Mouse (Mus musculus) CH12.LX (cell line): ENCODE data around the gene Vps37b. TPM values are rescaled to one million over a fixed set of nuclear protein-coding genes. Genes with fewer than 3 reads are reported as not detected.

Source experiments
- DNase-seq: peaks from one replicate; pipeline ENCODE4 v3.0.0-alpha.2; 2013; ENCODE audit errors: extremely low read depth
- H3K27ac ChIP-seq: 2 replicates; pipeline ENCODE4 v1.5.1; 2012; ENCODE audit warnings: low read depth, mild to moderate bottlenecking, control low read depth, moderate library complexity; ENCODE audit not compliant: insufficient read depth
- H3K27me3 ChIP-seq: replicated peaks from 2 replicates; pipeline ENCODE3; 2012; ENCODE audit warnings: inconsistent platforms
- H3K36me3 ChIP-seq, 2 experiments: replicated peaks in 1 of 2; 2 replicates each; pipeline versions ENCODE3 to v1.6.1; 2012; ENCODE audit warnings: inconsistent platforms in 1 of 2, low read length in 1 of 2, mild to moderate bottlenecking in 1 of 2, mixed read lengths in 1 of 2, moderate library complexity in 1 of 2; ENCODE audit not compliant: control insufficient read depth in 1 of 2, insufficient read depth in 1 of 2
- H3K4me1 ChIP-seq, 2 experiments: 2 replicates each; pipeline ENCODE4 v1.6.1; 2012; ENCODE audit warnings: inconsistent platforms in 1 of 2, moderate library complexity in 1 of 2; ENCODE audit not compliant: insufficient read depth in 2 of 2, control insufficient read depth in 1 of 2
- H3K4me2 ChIP-seq: 2 replicates; pipeline ENCODE4 v1.6.1; 2012; ENCODE audit warnings: low read depth, mild to moderate bottlenecking, control low read depth; ENCODE audit not compliant: poor library complexity, insufficient read depth, severe bottlenecking
- H3K4me3 ChIP-seq, 3 experiments: fragments of 150-350 bp in 1 of 3; sonication (generic) in 1 of 3; replicated peaks in 1 of 3; 2 replicates each; pipeline versions ENCODE3 to v1.5.1; 2011 to 2012; ENCODE audit warnings: low read depth in 2 of 3, low read length in 2 of 3, mild to moderate bottlenecking in 2 of 3, moderate library complexity in 2 of 3, control low read depth in 1 of 3, improper control_type of control experiment in 1 of 3, inconsistent platforms in 1 of 3, mixed read lengths in 1 of 3; ENCODE audit not compliant: poor library complexity in 1 of 3
- H3K79me2 ChIP-seq: replicated peaks from 2 replicates; pipeline ENCODE4 v1.6.1; 2012; ENCODE audit warnings: mild to moderate bottlenecking, moderate library complexity; ENCODE audit not compliant: control insufficient read depth, poor library complexity, insufficient read depth, severe bottlenecking; ENCODE audit errors: extremely low read depth
- H3K9ac ChIP-seq: 2 replicates; pipeline ENCODE4 v1.6.1; 2012; ENCODE audit warnings: low read depth, mild to moderate bottlenecking, control low read depth, moderate library complexity; ENCODE audit not compliant: insufficient read depth
- H3K9me3 ChIP-seq: replicated peaks from 2 replicates; pipeline ENCODE3; 2012; ENCODE audit warnings: low read length, inconsistent platforms, mixed read lengths
- BHLHE40 ChIP-seq: IDR thresholded peaks from 2 replicates; pipeline ENCODE4 v1.6.1; 2011; ENCODE audit warnings: mild to moderate bottlenecking, low read depth, low read length, improper control_type of control experiment
- CHD1 ChIP-seq: IDR thresholded peaks from 2 replicates; pipeline ENCODE4 v1.6.1; 2012; ENCODE audit warnings: low read depth, low read length, improper control_type of control experiment, inconsistent platforms
- EP300 ChIP-seq: IDR thresholded peaks from 2 replicates; pipeline ENCODE4 v1.6.1; 2011; ENCODE audit warnings: low read length, improper control_type of control experiment
- JUND ChIP-seq: conservative IDR thresholded peaks from 2 replicates; pipeline ENCODE4 v1.6.1; 2011; ENCODE audit warnings: low read depth, low read length, improper control_type of control experiment
- KAT2A ChIP-seq: IDR thresholded peaks from 2 replicates; pipeline ENCODE4 v1.6.1; 2012; ENCODE audit warnings: low read length, improper control_type of control experiment, inconsistent platforms; ENCODE audit not compliant: insufficient replicate concordance
- MAZ ChIP-seq: IDR thresholded peaks from 2 replicates; pipeline ENCODE4 v1.6.1; 2012; ENCODE audit warnings: low read depth, mild to moderate bottlenecking, inconsistent platforms, low read length, improper control_type of control experiment, moderate library complexity
- MYC ChIP-seq: IDR thresholded peaks from 2 replicates; pipeline ENCODE4 v1.6.1; 2011; ENCODE audit warnings: low read depth, mild to moderate bottlenecking, improper control_type of control experiment, low read length
- NELFE ChIP-seq: IDR thresholded peaks from 2 replicates; pipeline ENCODE4 v1.6.1; 2011; ENCODE audit warnings: low read depth, low read length, improper control_type of control experiment
- POLR2A ChIP-seq: IDR thresholded peaks from 2 replicates; pipeline ENCODE4 v1.6.1; 2011; ENCODE audit warnings: low read depth, mild to moderate bottlenecking, improper control_type of control experiment, low read length
- RAD21 ChIP-seq: IDR thresholded peaks from 2 replicates; pipeline ENCODE4 v1.6.1; 2011; ENCODE audit warnings: low read depth, mild to moderate bottlenecking, low read length, improper control_type of control experiment, moderate library complexity
- RCOR1 ChIP-seq: conservative IDR thresholded peaks from 2 replicates; pipeline ENCODE4 v1.6.1; 2012; ENCODE audit warnings: low read depth, mild to moderate bottlenecking, inconsistent platforms, low read length, improper control_type of control experiment
- SIN3A ChIP-seq: IDR thresholded peaks from 2 replicates; pipeline ENCODE4 v1.6.1; 2012; ENCODE audit warnings: low read length, improper control_type of control experiment, inconsistent platforms
- TBP ChIP-seq: conservative IDR thresholded peaks from 2 replicates; pipeline ENCODE4 v1.6.1; 2011; ENCODE audit warnings: low read depth, low read length, improper control_type of control experiment
- UBTF ChIP-seq: IDR thresholded peaks from 2 replicates; pipeline ENCODE4 v1.6.1; 2012; ENCODE audit warnings: low read depth, mild to moderate bottlenecking, inconsistent platforms, low read length, improper control_type of control experiment, moderate library complexity
- USF1 ChIP-seq: IDR thresholded peaks from 2 replicates; pipeline ENCODE4 v1.6.1; 2014; ENCODE audit warnings: low read depth, mild to moderate bottlenecking, inconsistent platforms, low read length, improper control_type of control experiment
- ZNF384 ChIP-seq: IDR thresholded peaks from 2 replicates; pipeline ENCODE4 v1.6.1; 2012; ENCODE audit warnings: low read depth, low read length, improper control_type of control experiment, inconsistent platforms
- dilution Hi-C: fragments of 300-500 bp; cut with MboI; formaldehyde crosslinking; loops from 2 replicates; pipeline ENCODE4 v1.14.3; 2020; ENCODE audit warnings: low sequenced_read_pairs; ENCODE audit not compliant: extremely low pct_unique_long_range_greater_than_20kb, extremely low pct_ligation_motif_present
- in situ Hi-C: fragments of 300-500 bp; cut with MboI; formaldehyde crosslinking; loops from 3 replicates; pipeline ENCODE4 v1.14.3; 2019; ENCODE audit warnings: low sequenced_read_pairs, low pct_ligation_motif_present, low pct_unique_long_range_greater_than_20kb, mixed read lengths
- polyA plus RNA-seq: library from polyadenylated mRNA; unstranded; fragments of >175 nt; gene quantifications from 2 replicates; pipeline ENCODE4 v1.2.1, GENCODE M21; 2012; ENCODE audit warnings: low read depth; ENCODE audit not compliant: insufficient read length
- total RNA-seq, 2 experiments: library from RNA; depleted of rRNA; stranded (reverse); fragments of 300-350 nt in 1 of 2; fragments of >200 nt in 1 of 2; gene quantifications; 2 replicates each; pipeline ENCODE4 v1.2.3; 2012 to 2014

The Vps37b gene
- total and polyA plus RNA-seq, 3 experiments: 8.7 to 23.5 (median 10.2) TPM

- Histone ChIP-seq H3K4me1 (peaks cover 25 to 77% of the 10 kb centered on the region in 2 experiments), H3K79me2 (peaks cover 31% of the 10 kb centered on the region), H3K9ac (no peak overlapping the region), H3K9me3 (no peaks in the 10 kb centered on the region), H3K4me2 (no peak overlapping the region), H3K27ac (no peak overlapping the region), H3K27me3 (no peaks in the 10 kb centered on the region), H3K36me3 (peaks cover 3 to 43% of the 10 kb centered on the region in 2 experiments), H3K4me3 (no peak overlapping the region)
- dilution Hi-C loops (no loop called here), in situ Hi-C loops (no loop called here)
- no peak for TF ChIP-seq EP300
- no peak for TF ChIP-seq ZNF384
- TF ChIP-seq BHLHE40: no peak
- no peak for TF ChIP-seq JUND
- TF ChIP-seq USF1: no peak
- no peak for TF ChIP-seq POLR2A
- TF ChIP-seq KAT2A: no peak
- TF ChIP-seq RAD21: no peak
- TF ChIP-seq RCOR1: no peak
- TF ChIP-seq NELFE: no peak
- TF ChIP-seq MAZ: no peak
- TF ChIP-seq MYC: no peak
- no peak for TF ChIP-seq CHD1
- DNase-seq: no peak
Observed at GRCm38 (mm10) chr5:124026568-124026967, 5.5 kb downstream of the Vps37b start.

DNA sequence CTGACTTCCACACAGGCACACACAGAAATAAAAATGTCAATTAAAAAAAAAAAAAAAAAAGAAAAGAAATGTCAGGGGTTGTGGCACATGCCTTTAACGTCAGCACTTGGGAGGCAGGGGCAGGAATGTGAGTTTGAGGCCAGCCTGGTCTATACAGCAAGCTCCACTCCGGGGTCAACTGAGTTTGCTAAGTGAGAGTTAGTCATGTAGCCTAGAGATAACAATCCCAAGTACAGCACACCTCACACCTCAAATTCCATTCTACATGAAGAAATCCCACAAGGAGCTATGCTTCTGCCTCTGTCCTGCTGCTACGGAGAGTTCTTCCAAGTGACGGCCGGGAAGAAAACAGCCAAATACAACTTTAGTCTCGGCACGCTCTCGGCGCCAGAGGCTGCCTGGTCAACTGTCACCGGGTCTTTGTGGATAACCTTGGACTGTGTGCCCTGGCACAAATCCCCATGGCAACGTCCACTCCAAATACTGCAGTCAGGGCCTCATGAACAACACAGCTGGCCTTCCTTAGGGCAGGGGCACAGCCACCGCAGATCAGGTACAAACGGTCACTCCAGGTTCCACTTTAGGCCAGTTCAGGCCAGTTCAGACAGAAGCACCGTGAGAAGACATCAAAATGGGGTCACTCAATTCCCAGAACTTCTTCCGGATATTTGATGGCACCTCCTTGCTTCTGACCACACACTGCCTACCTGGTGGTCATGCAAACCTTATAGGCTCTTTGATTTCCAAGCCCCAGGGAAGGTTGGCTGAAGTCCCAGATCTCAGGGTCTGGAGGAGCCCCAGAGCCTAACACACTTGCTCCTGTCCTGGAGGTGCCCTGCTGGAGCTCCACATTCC, 6.3 kb downstream of the Vps37b start:
- Histone ChIP-seq H3K9me3 (no peaks in the 10 kb centered on the region), H3K27ac (no peak overlapping the region), H3K27me3 (no peaks in the 10 kb centered on the region), H3K4me1 (peaks cover 32 to 78% of the 10 kb centered on the region in 2 experiments), H3K4me2 (no peak overlapping the region), H3K4me3 (no peak overlapping the region), H3K9ac (no peak overlapping the region)
- no peak for DNase-seq
- in situ Hi-C loops (no loop called here), dilution Hi-C loops (no loop called here)
- TF ChIP-seq TBP (no peak), SIN3A (no peak), UBTF (no peak), EP300 (no peak)
- TF ChIP-seq, all 38 proteins: peak for 0
- H3K79me2 ChIP-seq: peaks cover 24% of the 10 kb centered on the region
- H3K36me3 ChIP-seq: peaks cover 3 to 49% of the 10 kb centered on the region in 2 experiments
